Mouse (Mus musculus) ES-E14 (cell line): ENCODE measurements around the gene Cdpf1.

Experiments
- CHD2 ChIP-seq: IDR thresholded peaks from 2 replicates; pipeline ENCODE4 v1.6.1; 2014; ENCODE audit warnings: mild to moderate bottlenecking, low read depth, low read length, inconsistent platforms
- HCFC1 ChIP-seq: IDR thresholded peaks from 2 replicates; pipeline ENCODE4 v1.6.1; 2012; ENCODE audit warnings: low read length, inconsistent platforms, borderline replicate concordance; ENCODE audit not compliant: insufficient read depth
- MAFK ChIP-seq: IDR thresholded peaks from 2 replicates; pipeline ENCODE4 v1.6.1; 2014; ENCODE audit warnings: mild to moderate bottlenecking, low read depth, low read length, inconsistent platforms; ENCODE audit not compliant: insufficient read depth
- ZC3H11A ChIP-seq: IDR thresholded peaks from 2 replicates; pipeline ENCODE4 v1.6.1; 2012; ENCODE audit warnings: low read depth, mild to moderate bottlenecking, inconsistent platforms, low read length, borderline replicate concordance
- ZNF384 ChIP-seq: IDR thresholded peaks from 2 replicates; pipeline ENCODE4 v1.6.1; 2012; ENCODE audit warnings: low read depth, low read length, inconsistent platforms

DNA sequence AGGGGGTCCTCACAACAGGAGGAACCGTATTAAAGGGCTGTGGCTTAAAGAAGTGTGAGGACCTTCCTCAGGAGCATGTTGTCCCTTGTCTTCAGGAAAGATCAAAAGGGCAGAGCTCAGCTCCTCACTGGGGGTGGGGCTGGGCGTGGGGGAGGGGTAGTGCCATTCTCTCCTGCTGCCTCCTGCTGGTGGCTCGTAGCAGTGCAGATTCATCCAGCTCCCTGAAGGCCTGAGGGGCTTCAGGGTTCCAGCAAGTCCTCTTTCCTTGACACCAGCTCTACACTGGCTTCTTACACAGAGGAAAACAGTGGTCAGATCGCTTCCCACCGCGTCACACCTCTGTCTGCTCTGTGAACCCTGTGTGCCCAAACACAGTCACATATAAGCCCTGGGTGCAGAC is 29.5 kb upstream of the Cdpf1 start:
- TF ChIP-seq MAFK = no peak
- TF ChIP-seq ZC3H11A = no peak
- no peak for TF ChIP-seq HCFC1
- TF ChIP-seq ZNF384 = no peak
- no peak for TF ChIP-seq CHD2
